Mouse (Mus musculus) myocyte (in vitro differentiated cells): ENCODE results near the gene Nek11. TPM values are rescaled to one million over a fixed set of nuclear protein-coding genes. Genes with fewer than 3 reads are reported as not detected.

Source experiments
- H3K27me3 ChIP-seq: one replicate; pipeline ENCODE4 v1.6.1; 2011; ENCODE audit not compliant: control insufficient read depth, insufficient read depth, insufficient read length
- H3K36me3 ChIP-seq: one replicate; pipeline ENCODE4 v1.6.1; 2011; ENCODE audit not compliant: control insufficient read depth, insufficient read depth
- H3K4me2 ChIP-seq: one replicate; pipeline ENCODE4 v1.6.1; 2011; ENCODE audit warnings: low read depth, control low read depth
- H3K4me3 ChIP-seq: one replicate; pipeline ENCODE4 v1.5.1; 2011; ENCODE audit warnings: mild to moderate bottlenecking, control low read depth, moderate library complexity
- H3K79me2 ChIP-seq: one replicate; pipeline ENCODE4 v1.6.1; 2011; ENCODE audit not compliant: control insufficient read depth, insufficient read depth
- H3ac ChIP-seq: one replicate; pipeline ENCODE4 v1.6.1; 2011; ENCODE audit not compliant: control insufficient read depth, insufficient read length
- CEBPB ChIP-seq: IDR thresholded peaks from 2 replicates; pipeline ENCODE4 v1.6.1; 2011; ENCODE audit warnings: mild to moderate bottlenecking, moderate library complexity; ENCODE audit not compliant: poor library complexity, insufficient read depth, severe bottlenecking
- E2F4 ChIP-seq: IDR thresholded peaks from one replicate; pipeline ENCODE4 v1.6.1; 2011; ENCODE audit warnings: mild to moderate bottlenecking, control low read depth, moderate library complexity; ENCODE audit not compliant: insufficient read depth
- MAX ChIP-seq: IDR thresholded peaks from one replicate; pipeline ENCODE4 v1.6.1; 2011; ENCODE audit warnings: low read depth, mild to moderate bottlenecking, control low read depth
- MYOD1 ChIP-seq, 3 experiments: IDR thresholded peaks; one replicate each; pipeline ENCODE4 v1.6.1; 2011; ENCODE audit warnings: control low read depth in 2 of 3, low read depth in 2 of 3, mild to moderate bottlenecking in 2 of 3, moderate library complexity in 1 of 3; ENCODE audit not compliant: insufficient read length in 2 of 3, control insufficient read depth in 1 of 3
- MYOG ChIP-seq, 3 experiments: IDR thresholded peaks; one replicate each; pipeline ENCODE4 v1.6.1; 2011; ENCODE audit warnings: control low read depth in 2 of 3, low read depth in 2 of 3, mild to moderate bottlenecking in 2 of 3; ENCODE audit not compliant: insufficient read length in 2 of 3, control insufficient read depth in 1 of 3, insufficient read depth in 1 of 3
- POLR2A ChIP-seq: IDR thresholded peaks from one replicate; pipeline ENCODE4 v1.6.1; 2011; ENCODE audit warnings: low read depth, mild to moderate bottlenecking, control low read depth, moderate library complexity; ENCODE audit not compliant: insufficient read length
- POLR2AphosphoS2 ChIP-seq: IDR thresholded peaks from one replicate; pipeline ENCODE4 v1.6.1; 2011; ENCODE audit warnings: low read depth, control low read depth; ENCODE audit not compliant: insufficient read length
- REST ChIP-seq: IDR thresholded peaks from one replicate; pipeline ENCODE4 v1.6.1; 2011; ENCODE audit warnings: mild to moderate bottlenecking, control low read depth, moderate library complexity; ENCODE audit not compliant: insufficient read depth, insufficient read length
- SRF ChIP-seq: IDR thresholded peaks from one replicate; pipeline ENCODE4 v1.6.1; 2011; ENCODE audit warnings: low read depth; ENCODE audit not compliant: control insufficient read depth, insufficient read length
- TCF12 ChIP-seq: IDR thresholded peaks from one replicate; pipeline ENCODE4 v1.6.1; 2011; ENCODE audit warnings: mild to moderate bottlenecking, control low read depth; ENCODE audit not compliant: poor library complexity, insufficient read depth, severe bottlenecking
- TCF3 ChIP-seq: IDR thresholded peaks from one replicate; pipeline ENCODE4 v1.6.1; 2011; ENCODE audit warnings: low read depth, control low read depth; ENCODE audit not compliant: insufficient read length
- USF1 ChIP-seq: IDR thresholded peaks from one replicate; pipeline ENCODE4 v1.6.1; 2011; ENCODE audit warnings: low read depth, mild to moderate bottlenecking, control low read depth, moderate library complexity
- polyA plus RNA-seq: library from polyadenylated mRNA; unstranded; fragments of >200 nt; fragmentation: generic; extraction: Trizol; gene quantifications from one replicate; pipeline ENCODE4 v1.2.1, GENCODE M21; 2012; ENCODE audit warnings: missing spikeins

The Nek11 gene
- 0.05 TPM for polyA plus RNA-seq

DNA sequence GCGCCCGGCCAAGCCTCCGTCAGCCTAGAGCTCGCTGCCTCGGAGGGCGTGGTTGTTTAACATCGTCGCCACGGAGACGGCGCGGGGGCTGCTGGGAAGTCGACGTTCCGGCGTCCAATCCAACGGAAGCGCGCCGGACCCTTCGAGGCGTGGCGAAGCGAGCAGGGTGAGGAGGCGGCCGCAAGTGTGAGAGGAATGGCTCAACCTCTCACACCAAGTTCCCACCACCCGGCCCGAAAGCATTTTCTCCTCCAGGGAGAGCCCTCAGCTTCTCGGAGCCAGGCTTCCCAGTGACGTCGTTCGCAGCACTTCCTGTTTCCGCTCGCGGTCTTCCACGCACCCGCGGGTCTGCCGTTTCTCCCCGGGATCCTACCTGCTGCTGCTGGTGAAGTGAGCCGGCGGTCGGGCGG lies at the start of gene Nek11, which contains the start of gene Aste1:
TSS of gene Nek11 (minus strand) at position 307 of the 410 bp plus-strand sequence.
TSS of gene Aste1 (plus strand) at position 175 of the 410 bp plus-strand sequence.
- H3K4me2 ChIP-seq, result peak within 1 kb of the TSS; percentile 87
- peaks cover 6% of the 10 kb centered on the region for H3K36me3 ChIP-seq
- no peaks in the 10 kb centered on the region for H3K27me3 ChIP-seq
- H3ac ChIP-seq, result peak within 1 kb of the TSS; percentile 37
- H3K79me2 ChIP-seq, result peaks cover 28% of the 10 kb centered on the region
- TF ChIP-seq POLR2A, result peak; percentile 54
- TF ChIP-seq POLR2AphosphoS2, result peak; percentile 79
- no peak for TF ChIP-seq USF1
- peak within 1 kb of the TSS; percentile 48 for H3K4me3 ChIP-seq

DNA sequence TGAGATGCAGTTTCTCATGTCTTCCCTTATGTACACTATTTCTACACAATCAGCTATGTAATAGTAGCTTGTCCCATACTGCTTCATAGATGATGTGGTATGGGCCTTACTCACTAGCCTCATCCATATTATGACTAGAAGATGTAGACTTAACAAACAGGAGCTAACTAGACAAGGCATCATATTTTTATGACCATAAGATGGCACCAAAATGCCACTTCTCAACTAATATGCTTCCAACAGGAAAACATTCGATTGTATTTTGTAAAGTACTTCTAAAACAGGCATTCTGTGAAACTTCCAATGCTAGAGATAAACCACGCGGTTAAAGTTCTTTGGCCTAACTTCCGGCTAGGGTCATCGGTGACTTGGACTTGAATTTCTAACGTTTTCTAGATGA lies 13.2 kb upstream of the Nek11 start:
- H3K36me3 ChIP-seq, result peaks cover 15% of the 10 kb centered on the region
- no peak overlapping the region for H3ac ChIP-seq
- no peak for TF ChIP-seq TCF3
- TF ChIP-seq POLR2A, result no peak
- no peak for TF ChIP-seq REST
- TF ChIP-seq CEBPB, result no peak
- TF ChIP-seq TCF12, result no peak
- TF ChIP-seq MAX, result no peak
- no peak for TF ChIP-seq SRF
- TF ChIP-seq MYOG (IDR thresholded peaks at IDR 0.05; ENCODE audit: control insufficient read depth in 1 of 3, insufficient read depth in 1 of 3, insufficient read length in 2 of 3, low read depth in 2 of 3), result no peak
- no peak for TF ChIP-seq E2F4
- no peak for TF ChIP-seq MYOD1 (IDR thresholded peaks at IDR 0.05; ENCODE audit: control insufficient read depth in 1 of 3, insufficient read length in 2 of 3, low read depth in 2 of 3)
- no peak for TF ChIP-seq POLR2AphosphoS2
- H3K27me3 ChIP-seq, result no peaks in the 10 kb centered on the region
- no peak overlapping the region for H3K4me3 ChIP-seq
- H3K79me2 ChIP-seq, result no peaks in the 10 kb centered on the region
- no peak overlapping the region for H3K4me2 ChIP-seq

DNA sequence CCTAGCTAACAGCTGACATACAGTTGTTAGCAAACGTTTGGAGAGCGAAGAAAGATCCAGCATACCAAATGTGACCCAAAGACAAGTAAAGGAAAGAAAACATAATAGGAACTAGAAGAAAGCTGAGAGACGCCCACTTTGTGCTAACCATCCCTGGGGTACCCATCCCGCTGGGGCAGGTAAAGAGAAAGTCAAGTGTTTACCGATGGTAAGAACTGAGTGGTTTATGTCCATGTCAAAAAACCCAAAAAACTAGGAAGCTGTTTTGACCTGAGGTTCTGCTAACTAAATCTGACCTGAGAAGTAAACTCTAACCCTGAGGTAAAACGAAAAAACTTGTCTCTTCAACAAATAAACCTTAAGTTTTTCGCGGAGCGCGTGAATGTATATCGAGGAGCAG lies 604 bp downstream of the Nek11 start:
- Histone ChIP-seq H3K4me2 (peak overlapping the region; percentile 87), H3K4me3 (peak overlapping the region; percentile 48), H3K79me2 (peaks cover 24% of the 10 kb centered on the region), H3K36me3 (peaks cover 4% of the 10 kb centered on the region), H3K27me3 (no peaks in the 10 kb centered on the region), H3ac (no peak overlapping the region)
- no peak for TF ChIP-seq TCF3

DNA sequence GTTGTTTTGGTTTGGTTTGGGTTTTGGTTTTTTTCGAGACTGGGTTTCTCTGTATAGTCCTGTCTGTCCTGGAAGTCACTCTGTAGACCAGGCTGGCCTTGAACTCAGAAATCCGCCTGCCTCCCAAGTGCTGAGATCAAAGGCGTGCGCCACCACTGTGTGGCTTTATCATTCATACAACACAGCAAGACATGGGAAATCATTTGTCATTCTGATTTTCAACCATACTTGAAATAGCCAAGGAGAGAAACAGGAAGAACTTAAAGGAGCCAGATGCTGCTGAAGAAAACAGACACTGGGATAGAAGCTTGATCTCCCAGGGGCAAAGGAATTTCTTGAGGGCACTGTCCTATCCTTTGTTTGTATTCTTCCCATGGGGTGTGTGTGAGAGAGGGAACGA lies 4.7 kb downstream of the Nek11 start:
- Histone ChIP-seq H3K36me3 (no peaks in the 10 kb centered on the region), H3K4me2 (no peak overlapping the region), H3K4me3 (no peak overlapping the region), H3K27me3 (no peaks in the 10 kb centered on the region), H3ac (no peak overlapping the region), H3K79me2 (no peaks in the 10 kb centered on the region)
- no peak for TF ChIP-seq POLR2AphosphoS2

DNA sequence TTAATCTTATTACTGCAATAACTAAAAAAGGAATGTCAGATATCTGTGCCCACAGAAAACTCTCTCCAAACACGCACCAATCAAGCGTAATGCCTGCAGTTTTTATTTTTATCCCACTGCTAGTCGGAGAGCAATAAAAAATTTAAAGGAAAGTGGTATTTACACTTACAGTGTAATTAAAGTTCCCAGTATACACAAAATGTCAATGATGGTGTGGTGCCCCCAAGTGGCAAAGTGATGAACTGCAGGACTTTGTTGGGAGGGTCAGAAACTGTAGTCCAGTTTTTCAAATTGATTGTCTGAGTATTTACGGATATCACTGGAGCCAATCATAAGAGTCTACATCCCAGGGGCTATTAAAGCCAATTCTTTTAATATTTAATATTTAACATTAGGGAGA lies 6.0 kb downstream of the Nek11 start:
- Histone ChIP-seq H3ac (no peak overlapping the region), H3K36me3 (no peaks in the 10 kb centered on the region), H3K27me3 (no peaks in the 10 kb centered on the region), H3K4me3 (no peak overlapping the region), H3K79me2 (no peaks in the 10 kb centered on the region), H3K4me2 (no peak overlapping the region)
- TF ChIP-seq SRF (no peak), REST (no peak), TCF12 (no peak), MYOD1 (IDR thresholded peaks at IDR 0.05; ENCODE audit: control insufficient read depth in 1 of 3, insufficient read length in 2 of 3, low read depth in 2 of 3) (no peak), E2F4 (no peak), USF1 (no peak), TCF3 (no peak), MAX (no peak), CEBPB (no peak), POLR2A (no peak), MYOG (IDR thresholded peaks at IDR 0.05; ENCODE audit: control insufficient read depth in 1 of 3, insufficient read depth in 1 of 3, insufficient read length in 2 of 3, low read depth in 2 of 3) (no peak), POLR2AphosphoS2 (no peak)

DNA sequence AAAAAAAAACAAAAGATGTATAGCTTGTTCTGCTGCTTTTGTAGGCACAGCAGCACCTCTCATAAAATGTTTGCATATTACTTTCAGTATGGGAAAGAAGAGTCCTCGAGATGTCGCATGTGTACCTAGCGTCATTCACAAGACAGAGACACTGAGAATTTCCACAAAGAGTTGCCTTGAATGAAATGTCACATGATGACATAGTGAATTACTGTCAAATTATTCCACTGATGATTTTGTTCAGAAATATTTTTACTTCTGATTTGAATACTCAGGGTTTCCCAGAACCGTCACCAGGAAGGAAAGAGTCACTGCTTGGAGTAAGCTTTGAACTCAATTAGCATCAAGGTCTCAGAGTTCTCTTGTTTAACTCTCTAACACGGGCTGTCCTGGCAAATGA lies 7.9 kb downstream of the Nek11 start:
- H3K79me2 ChIP-seq, result no peaks in the 10 kb centered on the region
- no peaks in the 10 kb centered on the region for H3K27me3 ChIP-seq
- no peak overlapping the region for H3ac ChIP-seq
- no peak overlapping the region for H3K4me2 ChIP-seq
- no peak overlapping the region for H3K4me3 ChIP-seq
- TF ChIP-seq POLR2A (no peak), MAX (no peak), USF1 (no peak)
- H3K36me3 ChIP-seq, result no peaks in the 10 kb centered on the region
